Mouse (Mus musculus) ovary, postnatal 10 days (tissue): ENCODE data around the gene Smpd4.

Source experiments
- DNase-seq: peaks from one replicate; pipeline ENCODE4 v3.0.0; 2022; ENCODE audit warnings: low spot score

Smpd4 gene

DNA sequence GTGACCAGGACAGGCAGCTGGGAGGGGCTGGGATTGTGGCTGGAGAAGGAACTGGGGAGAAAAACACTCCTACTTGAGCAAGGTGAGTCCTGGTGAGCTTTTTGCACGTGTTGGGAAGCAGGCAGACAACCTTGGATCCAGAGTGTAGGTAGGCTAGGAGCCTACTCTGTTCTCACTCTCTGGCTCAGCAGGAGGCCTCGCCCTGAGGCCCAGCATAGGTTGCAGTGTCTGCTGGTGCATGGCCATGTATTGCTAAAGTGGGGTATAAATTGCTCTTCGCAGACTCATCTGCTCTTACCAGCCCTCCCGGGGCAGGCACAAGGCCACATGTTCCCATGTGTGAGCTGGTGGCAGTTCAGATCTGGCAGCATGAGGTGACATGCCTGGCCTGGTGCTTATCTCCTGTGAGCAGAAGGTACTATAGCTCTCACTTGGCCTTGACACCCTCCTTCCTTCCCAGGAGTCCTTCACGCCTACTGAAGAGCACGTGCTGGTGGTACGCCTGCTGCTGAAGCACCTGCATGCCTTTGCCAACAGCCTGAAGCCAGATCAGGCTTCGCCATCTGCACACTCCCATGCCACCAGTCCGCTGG, 19.0 kb downstream of the Smpd4 start:
- no peak for DNase-seq

DNA sequence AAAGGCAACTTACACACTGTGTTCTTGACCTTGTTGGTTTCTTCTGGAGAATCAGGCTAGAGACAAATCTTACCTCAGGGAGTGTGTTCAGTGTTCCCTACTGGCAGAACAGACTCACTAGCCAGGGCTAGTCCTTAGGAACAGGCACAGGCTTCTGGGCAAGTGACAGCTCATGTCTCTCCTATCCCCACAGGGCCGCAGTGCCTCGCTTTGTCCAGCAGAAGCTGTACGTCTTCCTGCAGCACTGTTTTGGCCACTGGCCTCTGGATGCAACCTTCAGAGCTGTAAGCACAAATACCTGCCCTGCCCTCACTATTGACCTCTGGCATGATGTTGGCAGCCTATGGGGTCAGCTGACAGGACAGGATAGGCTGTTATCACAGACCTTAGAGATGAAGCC, 19.9 kb downstream of the Smpd4 start:
- no peak for DNase-seq

DNA sequence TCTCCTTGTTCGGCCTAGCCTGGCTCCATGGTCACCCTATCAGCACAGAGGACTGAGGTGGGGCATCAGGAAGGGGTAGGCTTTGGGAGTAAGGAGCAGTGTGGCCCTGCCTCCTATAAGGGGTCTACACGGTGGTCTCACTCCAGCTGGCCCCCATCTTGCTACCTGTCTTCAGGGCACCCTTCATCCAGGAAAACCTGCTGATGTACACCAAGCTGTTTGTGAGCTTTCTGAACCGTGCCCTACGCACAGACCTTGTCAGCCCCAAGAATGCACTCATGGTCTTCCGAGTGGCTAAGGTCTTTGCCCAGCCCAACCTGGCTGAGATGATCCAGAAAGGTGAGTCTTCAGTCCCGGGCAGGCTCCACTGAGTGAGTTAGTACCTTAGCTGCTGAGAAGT, 20.8 kb downstream of the Smpd4 start:
- no peak for DNase-seq

DNA sequence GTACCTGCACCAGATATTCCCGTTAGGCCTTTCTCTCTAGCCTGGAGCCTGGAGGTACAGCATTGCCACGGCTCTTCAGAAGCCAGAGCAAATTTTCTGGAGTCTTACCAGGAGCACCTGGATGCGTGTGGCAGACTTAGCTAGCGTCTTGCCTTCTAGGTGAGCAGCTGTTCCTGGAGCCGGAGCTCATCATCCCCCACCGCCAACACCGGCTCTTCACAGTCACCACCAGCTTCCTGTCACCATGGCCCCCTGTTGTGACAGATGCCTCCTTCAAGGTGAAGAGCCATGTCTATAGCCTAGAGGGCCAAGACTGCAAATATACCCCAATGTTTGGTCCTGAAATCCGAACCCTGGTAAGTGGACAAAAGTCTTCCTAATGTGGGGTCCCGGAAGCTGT, 21.6 kb downstream of the Smpd4 start:
- no peak for DNase-seq

DNA sequence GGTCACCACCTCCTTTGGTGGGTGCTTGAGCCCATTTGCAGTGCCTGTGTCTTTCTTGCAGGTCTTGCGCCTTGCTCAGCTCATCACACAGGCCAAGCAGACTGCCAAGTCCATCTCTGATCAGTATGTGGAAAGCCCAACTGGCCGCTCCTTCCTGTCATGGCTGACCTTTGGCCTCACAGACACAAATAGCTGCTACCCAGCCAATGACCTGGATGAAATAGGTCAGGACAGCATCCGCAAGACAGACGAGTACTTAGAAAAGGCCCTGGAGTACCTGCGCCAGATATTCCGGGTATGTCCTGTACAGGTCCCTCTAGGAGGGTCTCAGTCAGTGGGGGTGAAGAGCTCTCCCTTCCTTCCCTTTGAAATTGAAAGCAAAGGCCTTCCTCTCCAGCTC, 22.1 kb downstream of the Smpd4 start:
- no peak for DNase-seq

DNA sequence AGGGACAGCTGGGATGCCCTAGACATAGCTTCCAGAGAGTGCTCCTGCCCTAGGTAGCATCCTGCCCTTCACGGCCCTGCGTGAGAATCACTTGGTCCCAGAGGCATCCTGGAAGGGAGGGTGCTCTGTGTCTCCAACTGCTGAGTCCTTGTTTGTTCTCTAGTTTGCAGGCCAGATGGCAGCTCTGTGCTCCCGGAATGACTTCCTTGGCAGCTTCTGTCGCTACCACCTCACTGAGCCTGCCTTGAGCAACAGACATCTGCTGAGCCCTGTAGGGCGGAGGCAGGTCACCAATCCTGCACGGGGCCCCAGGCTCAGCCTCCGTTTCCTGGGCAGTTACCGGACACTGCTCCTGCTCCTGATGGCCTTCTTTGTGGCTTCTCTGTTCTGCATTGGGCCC, 23.2 kb downstream of the Smpd4 start:
- DNase-seq = no peak

DNA sequence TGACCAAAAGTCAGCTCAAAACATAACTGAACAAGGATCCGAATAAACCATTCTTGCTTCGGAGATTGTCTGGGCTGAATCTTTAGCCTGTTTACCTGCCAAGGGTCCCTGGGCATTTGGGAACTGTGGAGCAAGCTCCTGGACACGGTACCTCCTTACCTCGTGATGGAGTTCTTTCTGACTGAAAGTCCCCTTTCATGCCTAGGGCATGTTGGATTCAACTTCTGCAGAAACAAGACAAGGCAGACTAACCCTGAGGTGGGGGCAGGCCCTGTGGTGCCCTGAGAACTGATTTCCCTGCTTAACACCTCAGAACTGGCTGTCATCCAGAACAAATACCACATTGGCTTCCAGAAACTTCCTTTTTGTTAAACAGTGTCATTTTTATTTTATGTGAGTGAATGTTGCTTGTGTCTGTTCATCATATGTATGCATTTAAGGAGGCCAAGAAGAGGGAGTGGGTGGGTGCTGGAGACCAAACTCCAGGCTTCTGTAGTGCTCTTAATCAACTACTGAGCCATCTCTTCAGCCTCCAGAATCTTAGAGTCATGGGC, 24.4 kb downstream of the Smpd4 start:
- DNase-seq = no peak

DNA sequence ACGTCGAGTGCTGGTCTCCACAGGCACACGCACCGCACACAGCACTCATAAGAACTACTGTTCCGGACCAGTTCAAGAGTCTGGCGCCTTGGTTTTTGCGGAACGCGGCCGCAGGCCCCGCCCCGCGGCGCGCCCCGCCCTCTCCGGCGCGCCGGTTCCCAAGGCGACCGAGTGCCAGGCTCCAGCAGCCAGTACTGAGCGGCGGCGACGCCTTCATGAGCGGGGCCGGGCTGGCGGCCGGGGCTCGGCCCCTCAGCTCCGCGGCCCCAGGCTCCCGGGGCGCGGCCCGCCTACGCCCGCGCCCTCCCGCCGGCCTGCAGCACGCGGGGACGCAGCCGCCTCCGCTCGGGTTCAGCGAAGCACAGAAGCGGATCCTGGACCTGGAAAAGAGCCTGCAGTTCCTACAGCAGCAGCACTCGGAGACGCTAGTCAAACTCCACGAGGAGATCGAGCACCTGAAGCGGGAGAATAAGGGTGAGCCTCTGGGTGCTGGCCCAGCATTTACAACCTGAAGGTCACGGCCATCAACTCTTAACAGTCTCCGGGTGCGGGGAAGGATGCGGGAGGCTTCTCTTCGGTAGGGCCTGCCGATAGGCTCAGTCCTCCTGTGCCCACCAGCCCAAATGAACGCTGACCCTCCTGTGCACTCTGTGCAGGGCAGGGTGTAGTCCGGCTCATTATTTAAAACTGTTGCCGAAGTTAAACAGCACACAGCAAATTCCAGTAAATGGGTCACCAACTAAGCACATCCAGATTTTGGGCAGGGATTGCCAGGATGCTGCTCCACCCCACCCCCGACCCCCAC, 27.4 kb downstream of the Smpd4 start, which contains the start of gene Ccdc74a:
Gene Ccdc74a, plus strand, starts transcription at position 161 of the 805 bp plus-strand sequence.
- peak; percentile 42 for DNase-seq

DNA sequence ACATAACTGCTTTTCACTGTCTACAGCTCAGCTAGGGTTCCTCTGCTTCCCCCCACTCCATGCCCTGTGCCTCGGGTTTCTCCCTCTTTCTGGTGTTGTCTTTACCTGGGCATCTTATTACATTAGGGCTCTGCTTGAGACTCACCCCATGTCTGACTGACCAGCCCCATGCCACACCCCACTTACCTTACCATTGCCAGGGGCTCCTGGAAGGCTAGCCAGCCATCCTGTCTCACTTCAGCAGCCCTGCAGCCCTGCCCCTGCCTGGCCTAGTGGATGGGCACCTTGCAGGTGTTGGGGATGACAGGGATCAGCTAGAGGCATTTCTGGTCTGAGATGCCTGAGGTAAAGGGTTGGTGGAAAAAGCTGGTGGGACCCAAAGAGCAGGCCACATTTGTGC, 28.0 kb downstream of the Smpd4 start:
- DNase-seq = no peak

DNA sequence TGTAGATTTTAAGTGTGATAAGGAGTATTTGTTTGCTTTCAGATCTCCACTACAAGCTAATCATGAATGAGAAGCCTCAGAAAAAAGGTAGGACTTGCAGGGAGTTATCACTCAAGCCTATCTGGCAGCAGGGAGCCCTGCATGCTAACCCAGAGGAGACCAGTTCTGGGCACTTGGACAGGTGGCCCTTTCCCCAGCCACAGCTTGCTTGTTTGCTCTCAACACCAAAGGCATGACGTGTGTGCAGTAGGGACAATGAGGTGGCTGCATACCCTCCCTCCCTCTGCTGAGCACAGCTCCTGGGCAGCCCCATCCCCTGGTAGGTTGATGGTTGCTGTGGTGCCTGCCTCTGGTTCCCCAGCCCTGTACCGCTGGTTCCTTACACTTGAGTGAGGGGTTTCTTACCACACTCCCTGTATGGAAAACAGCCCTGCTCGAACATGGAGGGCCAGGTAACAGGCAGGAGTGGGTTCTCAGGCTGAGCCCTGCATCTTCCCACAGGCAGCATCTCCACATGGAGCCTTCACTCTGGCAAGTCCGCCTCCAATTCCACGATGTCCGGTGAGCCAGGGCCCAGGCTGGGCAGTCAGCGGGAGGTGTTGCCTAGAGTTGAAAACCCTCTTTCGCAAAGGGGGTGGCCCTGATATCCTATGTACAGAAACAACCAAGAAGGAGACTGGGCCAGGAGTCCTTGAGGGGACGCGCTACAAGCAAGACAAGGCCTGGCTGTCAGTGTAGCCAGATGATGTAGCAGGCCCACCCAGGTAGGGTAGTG, 28.6 kb downstream of the Smpd4 start:
- DNase-seq = no peak

DNA sequence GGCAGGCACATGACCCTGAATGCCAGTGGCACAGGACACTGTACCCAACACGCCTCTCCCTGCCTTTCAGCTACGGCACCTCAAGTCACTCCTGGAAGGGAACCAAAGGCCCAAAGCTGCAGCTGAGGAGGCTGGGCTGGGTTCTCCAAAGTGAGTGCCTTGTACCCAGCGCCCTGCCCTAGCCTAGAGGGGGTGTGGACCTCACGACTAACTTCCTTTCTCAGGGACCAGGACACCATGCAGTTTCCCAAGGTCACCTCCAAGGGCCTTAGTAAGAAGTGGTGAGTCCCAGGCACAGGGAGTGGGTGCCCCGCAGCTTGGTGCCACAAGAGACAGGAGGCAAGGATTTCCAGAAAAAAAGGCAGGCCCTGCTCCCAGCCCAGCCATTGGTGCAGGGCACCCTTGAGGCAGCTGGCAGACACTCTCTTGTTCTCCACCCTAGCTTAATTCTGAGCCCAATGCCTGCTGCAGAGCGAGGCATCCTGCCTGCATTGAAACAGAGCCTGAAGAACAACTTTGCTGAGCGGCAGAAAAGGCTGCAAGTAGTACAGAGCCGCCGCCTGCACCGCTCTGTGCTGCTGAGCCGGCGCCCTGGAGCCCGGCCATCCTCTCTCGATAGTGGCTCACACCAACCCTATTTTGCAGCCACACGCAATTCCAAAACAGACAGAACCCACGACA, 30.9 kb downstream of the Smpd4 start:
- no peak for DNase-seq

DNA sequence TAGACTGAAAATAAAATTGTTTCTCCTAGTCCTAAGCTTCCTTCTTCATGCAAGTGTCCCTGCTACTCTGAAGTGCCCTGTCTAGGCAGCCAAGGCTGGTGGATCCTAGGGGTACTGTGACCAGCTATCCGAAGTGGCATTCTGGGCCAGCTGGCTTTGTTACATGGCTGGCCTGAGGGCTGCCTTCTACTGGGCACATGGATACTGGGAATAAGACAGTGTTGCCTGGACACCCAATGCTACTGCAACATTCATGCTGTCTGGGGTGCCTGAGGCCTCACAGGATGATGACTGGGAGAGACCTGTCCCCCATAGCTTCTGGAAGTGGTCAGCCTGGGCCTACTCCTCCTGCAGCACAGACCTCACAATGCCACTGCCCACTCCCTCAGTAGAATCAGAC, 31.6 kb downstream of the Smpd4 start:
- DNase-seq = no peak

DNA sequence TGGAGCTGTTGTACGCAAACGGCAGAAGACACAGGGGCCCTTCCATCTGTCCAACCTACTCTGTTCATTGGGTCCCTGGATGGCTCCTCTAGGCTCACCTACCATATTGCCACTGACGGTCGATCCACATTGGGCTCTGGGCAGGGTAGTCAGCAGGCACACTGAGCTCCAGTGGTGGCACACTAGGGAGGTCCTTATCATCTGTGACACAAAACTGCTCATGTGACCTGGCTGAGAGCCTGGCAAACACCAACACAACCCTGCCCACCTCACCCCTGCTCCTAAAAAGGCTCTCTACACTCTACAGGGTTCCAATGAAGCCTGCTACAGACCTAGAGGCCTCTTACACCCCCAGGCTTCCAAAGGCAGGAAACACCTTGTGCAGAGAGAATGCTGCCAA, 33.5 kb downstream of the Smpd4 start:
- DNase-seq = no peak

DNA sequence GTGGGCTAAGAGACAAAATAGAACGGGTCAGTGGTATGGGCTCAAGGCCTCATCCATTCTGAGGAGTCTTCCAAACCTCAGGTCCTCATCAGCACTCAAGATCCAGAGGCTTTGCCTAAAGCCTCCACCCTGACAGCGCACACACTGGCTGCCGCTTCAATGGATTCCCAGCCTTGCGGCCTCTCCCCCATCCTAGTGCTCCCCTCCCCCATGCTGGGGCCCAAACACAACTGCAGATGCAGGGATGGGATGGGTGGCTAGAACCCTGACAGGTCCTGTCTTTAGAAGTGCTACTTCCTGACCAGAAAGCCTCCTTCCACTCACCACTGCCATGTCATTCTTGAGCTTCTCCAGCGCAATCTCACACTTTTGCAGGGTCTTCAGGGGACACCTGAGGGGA, 34.4 kb downstream of the Smpd4 start:
- no peak for DNase-seq

DNA sequence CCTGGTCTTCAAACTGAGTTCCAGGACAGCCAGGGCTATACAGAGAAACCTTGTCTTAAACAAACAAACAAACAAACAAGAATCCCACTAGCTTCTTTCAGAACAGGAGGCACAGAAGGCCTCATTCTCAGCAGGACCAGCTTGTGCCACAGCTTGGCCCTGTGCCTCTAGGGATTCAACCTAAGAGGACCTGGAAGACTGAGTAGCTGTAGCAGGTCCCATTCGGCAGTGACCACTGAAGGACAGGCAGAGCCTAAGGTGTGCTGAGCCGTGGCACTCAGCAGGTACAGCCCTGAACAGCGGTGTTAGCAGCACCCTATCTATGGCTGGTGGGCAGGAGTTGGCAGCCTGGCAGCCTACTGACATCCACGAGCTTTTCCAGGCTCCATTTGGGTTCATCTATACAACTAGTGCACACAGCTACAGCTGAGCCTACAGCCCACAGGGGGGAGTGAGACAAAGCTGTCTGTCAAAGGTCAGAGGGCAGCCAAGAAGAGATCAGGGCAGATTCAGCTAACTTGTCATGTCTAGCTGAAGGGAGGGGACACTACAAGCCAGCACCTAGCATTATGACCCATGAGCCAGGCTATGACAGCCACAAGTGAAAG, 35.1 kb downstream of the Smpd4 start:
- DNase-seq = no peak

DNA sequence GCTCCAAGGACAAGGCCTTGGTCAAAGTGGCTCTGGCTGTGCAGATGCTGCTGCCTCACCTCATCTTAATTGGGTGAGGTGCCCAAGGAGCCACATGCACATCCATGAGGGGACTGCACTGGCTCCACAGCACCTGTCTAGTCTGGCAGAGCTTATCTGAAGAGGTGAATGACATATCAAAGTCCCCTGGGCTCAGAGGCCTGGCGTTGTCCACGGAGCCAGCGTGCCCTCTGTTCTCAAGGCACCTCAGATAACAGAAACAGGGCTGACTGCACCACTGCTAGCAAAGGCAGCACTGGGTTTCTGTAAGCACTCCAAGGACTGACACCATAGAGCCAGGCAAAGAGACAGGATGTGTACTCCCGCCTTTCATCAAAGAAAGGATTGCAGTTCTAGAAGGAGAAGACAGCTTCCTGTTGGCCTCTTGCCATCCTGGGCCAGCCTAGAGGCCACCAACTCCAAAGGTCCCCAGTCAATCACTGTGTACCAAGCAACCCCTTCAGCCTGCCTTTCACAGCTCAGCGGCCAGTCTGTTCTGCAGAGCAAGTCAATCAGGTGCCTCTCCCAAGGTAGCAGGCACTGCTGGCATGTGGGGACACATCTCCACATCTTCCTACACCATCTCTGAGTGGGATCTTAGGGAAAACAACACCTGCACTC, 37.2 kb downstream of the Smpd4 start:
- DNase-seq = no peak

DNA sequence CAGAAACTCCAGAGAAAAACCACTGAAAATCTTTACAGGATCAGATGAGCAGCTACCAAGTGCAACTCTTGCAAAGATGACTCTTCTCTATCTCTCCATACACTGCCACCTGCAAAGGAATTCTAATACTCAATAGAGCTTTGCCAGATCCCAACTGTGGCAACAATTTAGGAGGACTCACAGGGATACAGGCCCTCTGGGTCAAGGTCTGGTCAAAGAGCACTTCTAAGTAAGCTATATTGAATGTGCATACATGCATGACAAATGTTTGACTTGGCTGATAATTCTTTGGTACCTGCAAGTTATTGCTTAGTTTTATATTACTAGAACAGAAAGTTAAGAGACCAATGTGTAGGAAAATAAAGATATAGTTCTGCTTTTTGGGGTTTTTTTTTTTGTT, 46.4 kb downstream of the Smpd4 start:
- DNase-seq = no peak

DNA sequence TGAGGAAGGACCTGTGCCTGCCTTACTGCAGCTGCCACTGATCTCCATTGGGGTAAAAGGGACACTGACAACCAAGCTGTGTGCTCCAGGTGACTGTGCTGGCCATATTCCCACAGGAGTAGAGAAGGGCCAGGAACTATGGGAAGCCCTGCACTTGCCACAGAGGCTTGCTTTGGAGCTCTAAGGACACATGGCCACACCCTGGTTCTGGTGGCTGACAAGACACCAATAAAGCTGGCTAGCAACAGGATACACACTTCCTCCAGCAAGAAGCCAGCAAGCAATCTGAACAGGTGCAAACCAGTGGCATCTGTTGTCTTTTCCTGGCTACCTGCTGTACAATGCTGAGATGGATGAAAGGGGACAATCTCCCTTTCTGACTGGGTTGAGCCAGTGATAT, 50.7 kb downstream of the Smpd4 start:
- no peak for DNase-seq
